Mouse (Mus musculus) macrophage (primary cell): ENCODE data around the gene Ypel1. TPM values are rescaled to one million over a fixed set of nuclear protein-coding genes. Genes with fewer than 3 reads are reported as not detected.
A peak's percentile ranks its signal among the peaks of the same experiment; 100 is the strongest.

Experiments used
- H3K27ac ChIP-seq: fragments of 350-480 bp; formaldehyde crosslinking; 2 replicates; pipeline ENCODE4 v1.9.0; 2021
- H3K36me3 ChIP-seq: fragments of 350-480 bp; formaldehyde crosslinking; 2 replicates; pipeline ENCODE4 v1.9.0; 2021; ENCODE audit errors: inconsistent target
- H3K4me3 ChIP-seq: fragments of 350-480 bp; formaldehyde crosslinking; 2 replicates; pipeline ENCODE4 v1.9.0; 2021; ENCODE audit errors: inconsistent target
- H3K79me2 ChIP-seq: fragments of 350-480 bp; formaldehyde crosslinking; 2 replicates; pipeline ENCODE4 v1.9.0; 2021; ENCODE audit errors: inconsistent target
- WGBS: methylation state at CpG from one replicate; pipeline ENCODE4 v1.1.7; 2026; ENCODE audit warnings: inconsistent platforms; ENCODE audit not compliant: missing documents; 5-methylcytosine and 5-hydroxymethylcytosine counted together
- polyA plus RNA-seq: library from polyadenylated mRNA; stranded (reverse); fragments of 250-400 nt; gene quantifications from 3 replicates; pipeline ENCODE4 v1.2.4, GENCODE M21; 2018; ENCODE audit warnings: inconsistent platforms
- total RNA-seq, 78 experiments: library from RNA; depleted of rRNA; stranded (reverse); fragments of 250-400 nt; gene quantifications; 1 replicate in 9 of 78; 2 replicates in 24 of 78; 3 replicates in 43 of 78; 4 replicates in 2 of 78; pipeline ENCODE4 v1.2.4; 2018; ENCODE audit warnings: inconsistent platforms in 56 of 78

The Ypel1 gene
- total RNA-seq (2018; cell fraction: chromatin; rRNA removed): 1 to 10 TPM in 4 of 26 experiments, under 1 TPM in 6, not detected in 16; 0.26 to 2.1 (median 0.55) TPM
- total RNA-seq (2018; cell fraction: cytosol; rRNA removed): under 1 TPM in 19 of 26 experiments, not detected in 7; 0.06 to 0.48 (median 0.18) TPM
- total RNA-seq (2018; cell fraction: nucleus; rRNA removed): 1 to 10 TPM in 2 of 26 experiments, under 1 TPM in 12, not detected in 12; 0.16 to 1.0 (median 0.45) TPM
- polyA plus RNA-seq: 0.14 to 0.25 TPM in 2 of 3 replicates, not detected in the other

- 1% methylated on average over 76 of the region's 76 CpGs for WGBS
- peak within 1 kb of the TSS; percentile 27 for H3K4me3 ChIP-seq
- H3K27ac ChIP-seq: no peak within 1 kb of the TSS
- no peaks in the 10 kb centered on the region for H3K36me3 ChIP-seq
- H3K79me2 ChIP-seq: no peaks in the 10 kb centered on the region
Measured at GRCm38 (mm10) chr16:17069511-17070443, at the start of gene Ypel1. Ypel1 (plus strand) TSS chr16:17069696.

- Histone ChIP-seq H3K79me2 (peaks cover 39% of the 10 kb centered on the region), H3K36me3 (peaks cover 30% of the 10 kb centered on the region; the same call in 1 of the 2 replicates), H3K4me3 (no peak overlapping the region), H3K27ac (no peak overlapping the region)
- 93% methylated on average over 3 of the region's 3 CpGs for WGBS
Measured at GRCm38 (mm10) chr16:17024469-17025148, 44.9 kb upstream of the Ypel1 start.

- Histone ChIP-seq H3K27ac (no peak overlapping the region), H3K4me3 (no peak overlapping the region), H3K36me3 (peaks cover 47% of the 10 kb centered on the region; the same call in 1 of the 2 replicates), H3K79me2 (no peaks in the 10 kb centered on the region)
- WGBS: 93% methylated on average over 4 of the region's 4 CpGs
Measured at GRCm38 (mm10) chr16:17029971-17030695, 39.4 kb upstream of the Ypel1 start.

GRCm38 (mm10) chr16:17033754-17034153 lies 35.7 kb upstream of the Ypel1 start:
- no peak overlapping the region for H3K4me3 ChIP-seq
- H3K36me3 ChIP-seq: peaks cover 42% of the 10 kb centered on the region
- WGBS: 100% methylated on average over 2 of the region's 2 CpGs
- no peaks in the 10 kb centered on the region for H3K79me2 ChIP-seq
- H3K27ac ChIP-seq: no peak overlapping the region

GRCm38 (mm10) chr16:17040716-17041115 lies 28.8 kb upstream of the Ypel1 start:
- peaks cover 63% of the 10 kb centered on the region for H3K36me3 ChIP-seq
- WGBS: 100% methylated on average over 3 of the region's 3 CpGs
- H3K27ac ChIP-seq: no peak overlapping the region
- H3K79me2 ChIP-seq: no peaks in the 10 kb centered on the region
- no peak overlapping the region for H3K4me3 ChIP-seq

GRCm38 (mm10) chr16:17041417-17041816 lies 28.1 kb upstream of the Ypel1 start:
- Histone ChIP-seq H3K27ac (no peak overlapping the region), H3K79me2 (no peaks in the 10 kb centered on the region), H3K36me3 (peaks cover 65% of the 10 kb centered on the region), H3K4me3 (no peak overlapping the region)
- 100% methylated on average over 1 of the region's 1 CpGs for WGBS

- H3K36me3 ChIP-seq: peaks cover 61% of the 10 kb centered on the region
- 91% methylated on average over 3 of the region's 3 CpGs for WGBS
- no peak overlapping the region for H3K27ac ChIP-seq
- no peak overlapping the region for H3K4me3 ChIP-seq
- H3K79me2 ChIP-seq: no peaks in the 10 kb centered on the region
Measured at GRCm38 (mm10) chr16:17044320-17044719, 25.2 kb upstream of the Ypel1 start.

- Histone ChIP-seq H3K36me3 (peaks cover 52% of the 10 kb centered on the region), H3K79me2 (no peaks in the 10 kb centered on the region), H3K27ac (no peak overlapping the region), H3K4me3 (no peak overlapping the region)
- 95% methylated on average over 3 of the region's 3 CpGs for WGBS
Measured at GRCm38 (mm10) chr16:17045287-17045686, 24.2 kb upstream of the Ypel1 start.

- Histone ChIP-seq H3K27ac (no peak overlapping the region), H3K36me3 (peaks cover 26% of the 10 kb centered on the region; the same call in 1 of the 2 replicates), H3K79me2 (no peaks in the 10 kb centered on the region), H3K4me3 (no peak overlapping the region)
- WGBS: 100% methylated on average over 1 of the region's 1 CpGs
Measured at GRCm38 (mm10) chr16:17049886-17050285, 19.6 kb upstream of the Ypel1 start.

- Histone ChIP-seq H3K27ac (no peak overlapping the region), H3K79me2 (no peaks in the 10 kb centered on the region), H3K36me3 (peaks cover 9% of the 10 kb centered on the region; the same call in 1 of the 2 replicates), H3K4me3 (no peak overlapping the region)
- 73% methylated on average over 7 of the region's 7 CpGs for WGBS
Measured at GRCm38 (mm10) chr16:17052087-17052486, 17.4 kb upstream of the Ypel1 start.

GRCm38 (mm10) chr16:17053903-17054302 lies 15.6 kb upstream of the Ypel1 start:
- H3K36me3 ChIP-seq: no peaks in the 10 kb centered on the region
- H3K79me2 ChIP-seq: no peaks in the 10 kb centered on the region
- WGBS: 79% methylated on average over 3 of the region's 3 CpGs
- H3K4me3 ChIP-seq: no peak overlapping the region
- H3K27ac ChIP-seq: no peak overlapping the region

- no peaks in the 10 kb centered on the region for H3K36me3 ChIP-seq
- 81% methylated on average over 3 of the region's 3 CpGs for WGBS
- H3K4me3 ChIP-seq: no peak overlapping the region
- H3K27ac ChIP-seq: no peak overlapping the region
- no peaks in the 10 kb centered on the region for H3K79me2 ChIP-seq
Measured at GRCm38 (mm10) chr16:17055584-17055983, 13.9 kb upstream of the Ypel1 start.

GRCm38 (mm10) chr16:17062338-17062737 lies 7.2 kb upstream of the Ypel1 start:
- no peaks in the 10 kb centered on the region for H3K36me3 ChIP-seq
- no peaks in the 10 kb centered on the region for H3K79me2 ChIP-seq
- no peak overlapping the region for H3K4me3 ChIP-seq
- WGBS: 100% methylated on average over 1 of the region's 1 CpGs
- H3K27ac ChIP-seq: no peak overlapping the region

GRCm38 (mm10) chr16:17067552-17067951 lies 1.9 kb upstream of the Ypel1 start:
- WGBS: 87% methylated on average over 2 of the region's 2 CpGs
- H3K36me3 ChIP-seq: no peaks in the 10 kb centered on the region
- no peak overlapping the region for H3K27ac ChIP-seq
- no peak overlapping the region for H3K4me3 ChIP-seq
- H3K79me2 ChIP-seq: no peaks in the 10 kb centered on the region
